Mouse (Mus musculus) gastrocnemius, postnatal 14 days (tissue): ENCODE results near the gene Myh11. TPM values are rescaled to one million over a fixed set of nuclear protein-coding genes. Genes with fewer than 3 reads are reported as not detected.
"Not testable (repeated sequence)": the region's sequence is repeated elsewhere in the genome, so short reads cannot be mapped to it uniquely, and the experiment has no call there.

Experiments
- DNase-seq: peaks from one replicate; pipeline ENCODE4 v3.0.0; 2021; ENCODE audit warnings: mixed read lengths
- intact Hi-C: fragments of 180-260 bp; cut with DNase I; formaldehyde crosslinking; loops from one replicate; pipeline ENCODE4 v1.15.1; 2025; ENCODE audit warnings: low total_unique reads
- microRNA-seq, 2 experiments: library from miRNA; unstranded; fragments of <30 nt; microRNA quantifications; one replicate each; pipeline ENCODE4 v1.2.0; 2021
- total RNA-seq, 2 experiments: library from RNA; stranded (reverse); gene quantifications; 2 replicates each; pipeline ENCODE4 v1.2.3; 2021

The Myh11 gene
- total RNA-seq, 2 experiments from 2014 or later, result 20.8 to 21.5 TPM

DNA sequence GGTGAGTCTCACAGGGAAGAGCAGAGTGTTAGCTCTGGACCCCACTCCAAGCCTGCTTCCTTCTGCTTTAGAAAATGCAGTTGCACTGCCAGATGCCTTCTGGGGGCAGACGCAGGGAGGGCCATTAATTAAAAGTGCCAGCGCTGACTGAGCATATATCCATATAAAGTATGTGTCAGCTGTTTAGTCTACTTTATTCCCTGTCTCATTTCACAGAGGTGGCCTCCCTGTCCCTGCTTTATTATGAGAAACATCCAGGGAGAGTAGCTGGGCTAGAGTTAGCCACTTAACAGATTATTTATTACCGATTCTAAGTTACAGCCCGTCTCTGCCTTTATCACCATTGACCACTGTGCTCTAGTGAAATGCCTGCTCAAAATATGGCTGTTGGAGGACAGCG is 108.8 kb downstream of the Myh11 start:
- DNase-seq, result no peak

DNA sequence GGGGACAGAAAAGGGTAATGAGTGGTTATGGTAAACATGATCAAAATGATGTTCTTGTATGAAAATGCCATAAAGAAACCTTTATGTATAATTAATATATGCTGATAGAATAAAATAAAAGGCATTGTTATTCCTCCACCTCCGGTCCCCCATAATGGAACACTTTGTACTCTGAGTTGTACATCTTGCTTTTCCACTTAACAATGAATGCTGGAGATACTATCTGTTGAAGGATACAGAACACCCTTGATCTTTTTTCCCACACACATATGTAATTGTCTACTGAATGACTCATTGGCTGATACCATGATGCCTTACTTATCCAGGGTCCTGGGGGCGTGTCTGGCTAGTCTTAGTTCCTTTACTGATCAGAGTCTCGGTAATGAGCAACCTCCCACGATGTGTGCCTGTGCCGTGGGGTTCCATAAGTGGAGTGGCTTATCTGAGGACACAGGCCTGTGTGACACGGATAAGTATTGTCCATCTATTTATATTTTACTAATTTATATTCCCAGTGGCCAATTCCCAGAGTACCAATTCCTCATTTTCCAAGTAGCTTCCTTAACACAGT is 110.9 kb downstream of the Myh11 start:
- DNase-seq, result no peak
- intact Hi-C loops, result no loop called here

More for the DNA sequence above, 108.8 kb downstream of the Myh11 start:
- intact Hi-C loops, result no loop called here

DNA sequence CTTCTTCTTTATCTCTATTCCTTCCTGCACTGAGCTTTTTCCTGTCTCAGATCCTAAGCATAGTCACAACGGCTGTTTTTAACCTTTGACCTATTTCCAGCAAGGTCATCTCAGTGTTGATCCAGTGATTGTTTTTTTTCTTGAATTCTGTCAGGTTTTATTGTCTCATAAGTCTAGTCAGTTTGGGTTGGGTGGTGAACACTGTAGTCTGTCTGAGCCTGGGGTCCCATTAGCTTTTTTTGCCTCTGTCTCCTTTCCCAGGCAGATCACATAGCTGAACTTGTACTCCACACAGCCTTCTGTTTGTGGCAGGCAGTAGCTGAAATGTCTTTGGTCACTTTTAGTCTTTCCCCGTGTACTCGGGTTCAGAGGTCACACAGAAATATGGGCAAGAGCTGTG is 113.1 kb downstream of the Myh11 start:
- intact Hi-C loops, result no loop called here

DNA sequence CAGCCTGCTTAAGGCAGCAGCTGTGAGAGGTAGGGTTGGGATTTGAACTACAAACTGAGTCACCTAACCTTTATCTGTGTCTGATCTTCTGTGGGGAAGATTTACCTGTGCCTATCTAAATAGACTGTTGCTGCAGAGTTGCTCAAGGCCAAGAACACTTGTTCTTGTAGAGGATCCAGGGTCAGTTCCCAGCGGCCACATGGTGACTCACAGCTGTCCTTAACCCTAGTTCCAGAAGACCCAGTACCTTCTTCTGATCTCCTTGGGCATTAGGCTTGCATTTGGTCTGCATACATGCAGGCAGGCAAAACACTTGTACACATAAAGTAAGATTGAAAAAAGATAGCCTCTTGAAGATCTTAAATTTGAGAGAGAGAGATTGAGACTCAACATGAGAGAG is 121.5 kb downstream of the Myh11 start:
- intact Hi-C loops, result no loop called here
- no peak for DNase-seq

More for the DNA sequence above, 113.1 kb downstream of the Myh11 start:
- DNase-seq, result no peak

DNA sequence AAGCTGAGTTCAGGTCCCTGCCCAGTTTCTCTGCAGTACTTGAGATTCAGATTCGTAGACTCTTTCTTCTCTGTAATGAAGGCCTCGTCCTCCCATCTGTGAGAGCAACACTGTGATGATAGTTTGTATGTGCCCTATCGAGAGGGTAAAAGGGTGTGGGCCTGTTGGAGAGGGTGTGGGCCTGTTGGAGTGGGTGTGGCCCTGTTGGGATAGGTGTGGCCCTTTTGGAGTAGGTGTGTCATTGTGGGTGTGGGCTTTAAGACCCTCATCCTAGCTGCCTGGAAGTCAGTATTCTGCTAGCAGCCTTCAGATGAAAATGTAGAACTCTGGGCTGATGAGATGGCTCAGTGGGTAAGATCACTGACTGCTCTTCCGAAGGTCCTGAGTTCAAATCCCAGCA is 124.7 kb downstream of the Myh11 start:
- intact Hi-C loops, result no loop called here
- no peak for DNase-seq

DNA sequence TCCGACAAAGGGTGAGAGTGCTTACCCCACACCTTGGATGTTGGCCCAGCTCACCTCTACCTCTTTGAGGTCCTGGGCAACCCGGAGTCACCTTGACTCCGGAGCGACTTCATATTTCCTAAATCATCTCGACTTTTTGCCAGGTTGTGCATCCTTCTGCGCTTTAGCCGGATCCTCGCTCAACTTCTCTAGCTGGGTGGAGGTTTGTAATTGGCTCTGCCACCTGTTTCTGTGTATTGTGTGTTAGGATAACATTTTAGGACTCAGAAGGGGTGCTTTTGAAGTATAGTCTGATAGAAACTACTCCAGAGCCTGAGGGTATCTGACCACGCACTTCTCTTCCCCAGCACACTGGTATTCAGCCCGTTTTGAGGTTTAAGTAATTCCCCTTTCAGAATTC is 127.4 kb downstream of the Myh11 start:
- intact Hi-C loops, result no loop called here

DNA sequence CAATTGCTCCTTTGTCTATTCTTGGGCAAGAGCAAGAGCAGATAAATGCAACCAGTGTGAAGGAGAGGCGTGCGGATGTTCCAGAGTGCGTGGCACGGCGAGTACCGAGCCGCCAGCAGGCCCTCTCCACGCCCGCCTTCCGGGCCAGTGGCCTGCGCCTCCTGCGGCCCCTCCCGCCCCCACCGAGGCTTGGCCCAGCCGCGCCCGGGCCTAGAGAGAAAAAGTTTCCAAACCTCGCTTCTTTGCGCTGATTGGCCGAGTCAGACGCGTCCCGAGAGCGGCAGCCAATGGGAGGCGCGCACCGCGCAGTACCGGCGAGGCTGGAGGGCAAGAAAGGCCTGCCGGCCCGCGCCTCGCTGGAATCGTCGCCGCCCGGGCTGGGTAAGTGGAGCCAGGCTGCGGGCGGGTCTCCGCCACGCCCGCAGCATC is 128.2 kb downstream of the Myh11 start, which contains the start of the genes Nde1 and Marf1:
Gene Nde1, plus strand, starts transcription at position 288 of the 429 bp plus-strand sequence.
Gene Marf1, minus strand, starts transcription at position 364 of the 429 bp plus-strand sequence.
- intact Hi-C loops, result no loop called here
- peak; percentile 95 for DNase-seq

More for the DNA sequence above, 127.4 kb downstream of the Myh11 start:
- no peak for DNase-seq

DNA sequence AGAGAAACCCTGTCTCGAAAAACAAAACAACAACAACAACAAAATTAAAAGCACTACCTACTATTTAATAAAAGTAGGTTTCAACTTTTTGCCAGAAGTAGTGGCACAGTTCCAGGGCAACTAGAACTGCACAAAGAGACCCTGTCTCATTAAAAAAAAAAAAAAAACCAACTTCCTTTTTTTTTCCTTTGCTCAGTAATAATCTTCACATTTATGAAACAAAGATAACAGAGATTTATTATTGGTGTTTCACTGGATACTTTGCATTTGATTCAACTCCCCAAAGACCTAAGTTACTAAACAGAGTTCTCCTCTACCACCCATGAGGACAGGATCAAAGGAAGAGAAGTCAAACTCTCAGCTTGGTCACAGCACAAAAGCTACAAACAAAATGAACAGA is 130.2 kb downstream of the Myh11 start:
- intact Hi-C loops, result no loop called here
- DNase-seq, result no peak

DNA sequence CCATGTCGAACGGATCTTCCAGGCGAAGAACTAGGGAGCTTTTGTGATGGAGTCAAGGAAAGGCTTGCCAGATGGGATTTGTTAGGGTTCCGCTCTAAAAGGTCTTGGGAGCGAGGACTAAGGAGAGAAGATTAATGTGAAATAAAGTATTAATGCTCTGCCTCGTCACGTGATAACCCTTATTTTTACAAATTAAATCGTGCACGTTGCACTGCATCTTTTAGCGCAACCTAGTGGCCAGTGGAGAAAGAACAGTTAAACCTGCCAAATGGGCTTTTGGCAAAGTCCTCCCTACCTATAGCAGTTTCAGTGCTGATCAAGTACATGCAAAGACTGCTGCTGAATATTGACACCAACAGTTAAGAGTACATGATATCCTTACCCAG is 131.4 kb downstream of the Myh11 start:
- peak; percentile 50 for DNase-seq

DNA sequence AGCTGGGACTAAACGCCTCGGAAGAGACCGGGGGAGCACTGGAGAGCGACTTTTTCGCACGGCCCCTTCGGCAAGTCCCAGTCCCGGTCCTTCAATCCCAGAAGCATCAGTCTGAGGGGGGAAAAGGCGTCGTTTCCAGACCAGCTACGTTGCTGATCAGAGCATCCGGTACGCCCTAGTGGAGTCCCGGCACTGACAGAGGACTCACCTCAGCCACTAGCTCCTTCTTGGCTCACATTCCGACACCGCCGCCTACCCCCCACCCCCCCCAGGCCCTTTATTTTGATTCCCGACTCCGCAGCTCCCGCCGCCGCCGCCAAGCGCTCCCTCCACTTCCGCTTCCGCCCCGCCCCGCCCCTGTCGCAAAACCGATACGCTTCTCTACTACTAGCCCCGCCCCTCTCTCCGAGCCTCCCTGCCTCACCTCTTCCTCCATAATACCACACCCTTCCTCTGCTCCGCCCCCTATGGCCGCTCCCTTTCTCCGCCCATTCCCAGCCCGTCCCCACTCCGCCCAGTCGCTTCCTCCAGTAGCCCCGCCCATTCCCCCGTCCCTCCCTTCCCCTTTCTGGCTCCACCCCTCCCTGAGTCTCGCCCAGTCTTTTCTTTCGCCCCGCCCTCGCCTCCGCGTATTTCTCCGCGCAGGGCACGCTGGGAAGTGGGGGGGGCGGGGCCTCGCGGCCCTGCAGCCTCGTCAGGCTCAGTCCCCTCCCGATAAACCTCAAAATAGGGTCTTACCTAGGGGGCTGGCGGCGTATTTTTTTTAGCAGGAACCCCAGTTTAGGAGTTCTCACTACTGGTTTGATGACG is 132.0 kb downstream of the Myh11 start:
- intact Hi-C loops, result no loop called here
- peak; percentile 100 for DNase-seq

More for the DNA sequence above, 131.4 kb downstream of the Myh11 start:
- intact Hi-C loops, result no loop called here

DNA sequence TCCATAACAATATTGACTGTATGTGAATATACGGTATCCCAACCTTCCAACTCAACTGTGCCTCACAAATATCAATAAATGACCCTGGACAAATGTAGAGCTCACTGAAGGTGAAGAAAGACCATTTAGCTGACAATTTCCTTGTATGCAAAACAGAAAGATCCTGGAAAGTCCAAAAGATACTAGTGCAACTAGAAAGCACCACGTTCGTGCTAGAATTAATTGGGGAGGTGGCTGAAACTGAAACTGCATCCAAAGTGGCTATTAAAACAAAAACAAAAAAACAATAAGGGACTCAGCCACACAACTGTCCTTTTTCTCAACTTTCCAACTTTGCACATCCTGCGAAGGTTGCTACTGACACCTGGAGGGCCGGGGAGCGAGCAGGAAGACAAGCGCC is 132.6 kb downstream of the Myh11 start:
- intact Hi-C loops, result no loop called here
- no peak for DNase-seq

DNA sequence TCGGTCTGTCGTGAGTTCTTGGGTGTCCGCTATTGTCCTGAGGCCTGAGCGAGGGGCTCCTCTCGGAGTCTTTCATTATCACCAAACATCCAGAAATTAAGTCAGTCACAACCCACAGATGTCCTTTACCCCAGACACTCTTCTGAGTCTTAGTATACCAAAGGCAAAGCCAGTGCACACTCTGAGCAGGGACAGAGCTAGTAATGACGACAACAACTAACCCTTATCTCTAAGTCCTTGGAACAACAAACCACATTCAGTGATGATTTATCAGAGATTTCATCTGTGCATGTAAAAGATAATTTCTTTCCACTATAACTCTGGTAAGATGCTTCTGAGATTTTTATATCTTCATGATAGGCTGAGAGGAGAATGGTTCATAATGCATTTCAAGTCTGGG is 134.9 kb downstream of the Myh11 start:
- no peak for DNase-seq
- intact Hi-C loops, result no loop called here

DNA sequence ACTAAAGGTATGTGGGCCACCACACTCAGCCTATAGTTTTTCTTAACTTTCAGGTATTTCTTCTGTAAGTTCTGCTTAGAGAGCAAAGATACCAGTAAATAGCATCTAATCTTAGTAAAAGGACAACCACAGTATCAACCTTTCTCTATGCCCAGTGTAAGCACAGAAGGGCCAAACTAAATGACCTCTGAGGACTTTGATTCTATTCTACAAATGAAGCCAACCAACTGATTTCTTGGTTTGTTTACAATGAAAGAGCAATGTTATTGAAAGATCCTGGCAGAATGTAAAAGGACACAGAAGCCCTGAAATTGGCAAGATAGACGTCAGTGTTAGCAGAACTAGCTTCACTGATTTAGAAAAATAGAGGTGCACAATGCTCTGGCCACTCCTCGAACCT is 135.5 kb downstream of the Myh11 start:
- DNase-seq, intact Hi-C loops: not testable (repeated sequence)

DNA sequence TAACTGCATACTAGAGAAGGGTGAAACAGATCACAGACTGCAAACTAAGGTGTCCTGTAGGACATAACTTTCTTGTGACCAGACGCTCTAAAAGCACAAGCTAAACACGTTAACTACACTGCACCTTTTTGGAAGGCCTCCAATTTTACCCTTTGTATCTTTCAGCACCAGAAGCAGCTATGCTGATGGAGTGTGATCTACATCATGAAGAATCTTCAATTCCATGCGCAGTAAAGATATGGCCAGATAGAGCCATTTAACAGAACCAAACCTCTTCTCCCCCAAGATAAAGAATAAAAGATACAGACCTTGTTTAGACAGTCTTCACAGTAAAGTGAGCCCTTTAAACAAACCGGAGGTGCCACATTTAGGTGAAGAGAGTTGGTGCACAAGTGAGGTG is 139.5 kb downstream of the Myh11 start:
- intact Hi-C loops, result no loop called here

DNA sequence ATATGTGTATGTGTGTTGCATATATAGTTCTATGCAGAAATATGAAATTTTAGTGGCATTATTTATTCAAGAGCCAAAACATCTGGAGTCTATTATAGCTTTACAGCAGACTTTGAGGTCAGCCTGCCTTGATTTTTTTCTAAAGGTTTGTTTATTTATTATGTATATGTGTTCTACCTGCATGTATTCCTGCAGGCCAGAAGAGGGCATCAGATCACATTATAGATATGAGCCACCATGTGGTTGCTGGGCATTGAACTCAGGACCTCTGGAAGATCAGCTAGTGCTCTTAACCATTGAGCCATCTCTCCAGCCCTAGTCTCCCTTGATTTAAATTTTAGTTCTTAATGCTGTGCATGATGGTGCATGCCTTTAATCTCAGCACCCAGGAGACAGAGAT is 143.5 kb downstream of the Myh11 start:
- intact Hi-C loops, result no loop called here
- DNase-seq, result no peak

More for the DNA sequence above, 139.5 kb downstream of the Myh11 start:
- no peak for DNase-seq

Small RNA genes within 50 kb of the gene (microRNA-seq; reads per million reads assigned to microRNA genes)
- 846 to 869 reads per million in 2 experiments for gene Mir484

Other genes starting within 250 kb of the Myh11 start
- gene Nde1, start 128.1 kb downstream of the Myh11 start, total RNA-seq, result 10 to 100 TPM; 21.0 to 24.6 TPM
- gene Marf1, start 128.0 kb downstream of the Myh11 start, total RNA-seq, result 10 to 100 TPM; 14.4 to 16.1 TPM
- 10 to 100 TPM; 54.2 to 61.6 TPM for gene Fopnl, start 26.0 kb upstream of the Myh11 start, total RNA-seq
- 10 to 100 TPM; 24.0 to 24.5 TPM for gene Abcc1, start 70.2 kb upstream of the Myh11 start, total RNA-seq